Mouse (Mus musculus) adrenal gland, postnatal 36 days (tissue): ENCODE measurements around the gene Rab19. TPM values are rescaled to one million over a fixed set of nuclear protein-coding genes. Genes with fewer than 3 reads are reported as not detected.
"Not testable (repeated sequence)": the region's sequence is repeated elsewhere in the genome, so short reads cannot be mapped to it uniquely, and the experiment has no call there.

Experiments
- DNase-seq, 2 experiments: peaks; one replicate each; pipeline ENCODE4 v3.0.0; 2021; ENCODE audit warnings: mixed read lengths in 1 of 2
- total RNA-seq, 2 experiments: library from RNA; stranded (reverse); gene quantifications; 2 replicates each; pipeline ENCODE4 v1.2.3; 2021

Gene Rab19
- total RNA-seq, 2 experiments from 2014 or later: 0.40 to 0.59 TPM

- DNase-seq: no peak
These were observed 1.2 kb upstream of the Rab19 start for GRCm38 (mm10) chr6:39379749-39380148.

- no peak for DNase-seq
These were observed 699 bp upstream of the Rab19 start for GRCm38 (mm10) chr6:39380276-39380675.

GRCm38 (mm10) chr6:39389988-39390387 lies 9.0 kb downstream of the Rab19 start:
- no peak for DNase-seq

- DNase-seq: no peak
These were observed 14.5 kb downstream of the Rab19 start for GRCm38 (mm10) chr6:39395471-39395870.

- no peak for DNase-seq
These were observed 14.9 kb downstream of the Rab19 start for GRCm38 (mm10) chr6:39395916-39396315.

- DNase-seq: no peak
These were observed 16.1 kb downstream of the Rab19 start for GRCm38 (mm10) chr6:39397046-39397445.

GRCm38 (mm10) chr6:39398342-39398741 lies 17.4 kb downstream of the Rab19 start:
- DNase-seq: no peak

GRCm38 (mm10) chr6:39400343-39400742 lies 19.4 kb downstream of the Rab19 start:
- peak; percentile 18 to 32 for DNase-seq

GRCm38 (mm10) chr6:39403136-39403535 lies 22.2 kb downstream of the Rab19 start:
- DNase-seq: no peak

- peak; percentile 18 to 32 for DNase-seq
These were observed 25.5 kb downstream of the Rab19 start for GRCm38 (mm10) chr6:39406480-39406879.

- no peak for DNase-seq
These were observed 33.1 kb downstream of the Rab19 start for GRCm38 (mm10) chr6:39414106-39414505.

- DNase-seq: peak; percentile 75 to 83
These were observed 34.8 kb downstream of the Rab19 start for GRCm38 (mm10) chr6:39415762-39416161.

GRCm38 (mm10) chr6:39416654-39417053 lies 35.7 kb downstream of the Rab19 start:
- not testable (repeated sequence) for DNase-seq

- no peak for DNase-seq
These were observed 38.4 kb downstream of the Rab19 start for GRCm38 (mm10) chr6:39419386-39419850.

- DNase-seq: peak; percentile 75 to 78
These were observed 39.1 kb downstream of the Rab19 start, which contains the start of gene Mkrn1 for GRCm38 (mm10) chr6:39419851-39420721. Gene Mkrn1, minus strand, starts transcription at chr6:39420462.

- no peak for DNase-seq
These were observed 39.9 kb downstream of the Rab19 start for GRCm38 (mm10) chr6:39420867-39421266.

- no peak for DNase-seq
These were observed 42.2 kb downstream of the Rab19 start for GRCm38 (mm10) chr6:39423130-39423551.

- DNase-seq: no peak
These were observed 42.7 kb downstream of the Rab19 start for GRCm38 (mm10) chr6:39423686-39424085.

- DNase-seq: no peak
These were observed 44.2 kb downstream of the Rab19 start for GRCm38 (mm10) chr6:39425181-39425580.

- no peak for DNase-seq
These were observed 45.8 kb downstream of the Rab19 start for GRCm38 (mm10) chr6:39426725-39427124.

GRCm38 (mm10) chr6:39427276-39428003 lies 46.5 kb downstream of the Rab19 start:
- no peak for DNase-seq

GRCm38 (mm10) chr6:39429007-39429788 lies 48.2 kb downstream of the Rab19 start:
- no peak for DNase-seq
